Mouse (Mus musculus) ES-E14 (cell line): Measurements from ENCODE around the gene Rabep2. TPM values are rescaled to one million over a fixed set of nuclear protein-coding genes. Genes with fewer than 3 reads are reported as not detected.

Experiments used
- DNase-seq: peaks from one replicate; pipeline ENCODE4 v3.0.0-alpha.2; 2013; ENCODE audit warnings: low read depth, low spot score
- H3K27ac ChIP-seq: 2 replicates; pipeline ENCODE4 v1.5.1; 2012; ENCODE audit warnings: low read depth, mild to moderate bottlenecking, low read length, moderate library complexity, mixed read lengths; ENCODE audit not compliant: poor library complexity, insufficient read depth, severe bottlenecking
- H3K36me3 ChIP-seq: 2 replicates; pipeline ENCODE4 v1.6.1; 2012; ENCODE audit warnings: mild to moderate bottlenecking, low read length, moderate library complexity, mixed read lengths; ENCODE audit not compliant: control insufficient read depth, poor library complexity, insufficient read depth, severe bottlenecking
- H3K4me1 ChIP-seq, 2 experiments: fragments of 150-350 bp in 1 of 2; sonication (generic) in 1 of 2; 2 replicates each; pipeline ENCODE4 v1.6.1; 2012; ENCODE audit warnings: low read length in 2 of 2, mild to moderate bottlenecking in 1 of 2, mixed read lengths in 1 of 2; ENCODE audit not compliant: control insufficient read depth in 2 of 2, insufficient read depth in 2 of 2, poor library complexity in 1 of 2
- H3K4me3 ChIP-seq, 2 experiments: fragments of 150-350 bp in 1 of 2; sonication (generic) in 1 of 2; 2 replicates each; pipeline ENCODE4 v1.5.1; 2012; ENCODE audit warnings: low read length in 2 of 2, low read depth in 1 of 2, mild to moderate bottlenecking in 1 of 2, mixed read lengths in 1 of 2; ENCODE audit not compliant: insufficient read depth in 1 of 2, poor library complexity in 1 of 2, severe bottlenecking in 1 of 2
- H3K9ac ChIP-seq: 2 replicates; pipeline ENCODE4 v1.6.1; 2012; ENCODE audit warnings: low read depth, mild to moderate bottlenecking, low read length, mixed read lengths; ENCODE audit not compliant: poor library complexity, insufficient read depth, severe bottlenecking
- H3K9me3 ChIP-seq: fragments of 150-350 bp; sonication (generic); 2 replicates; pipeline ENCODE4 v1.6.1; 2012; ENCODE audit warnings: low read depth, mild to moderate bottlenecking, low read length; ENCODE audit not compliant: control insufficient read depth, insufficient read depth
- CHD2 ChIP-seq: IDR thresholded peaks from 2 replicates; pipeline ENCODE4 v1.6.1; 2014; ENCODE audit warnings: mild to moderate bottlenecking, low read depth, low read length, inconsistent platforms
- HCFC1 ChIP-seq: IDR thresholded peaks from 2 replicates; pipeline ENCODE4 v1.6.1; 2012; ENCODE audit warnings: low read length, inconsistent platforms, borderline replicate concordance; ENCODE audit not compliant: insufficient read depth
- MAFK ChIP-seq: IDR thresholded peaks from 2 replicates; pipeline ENCODE4 v1.6.1; 2014; ENCODE audit warnings: mild to moderate bottlenecking, low read depth, low read length, inconsistent platforms; ENCODE audit not compliant: insufficient read depth
- ZC3H11A ChIP-seq: IDR thresholded peaks from 2 replicates; pipeline ENCODE4 v1.6.1; 2012; ENCODE audit warnings: low read depth, mild to moderate bottlenecking, inconsistent platforms, low read length, borderline replicate concordance
- ZNF384 ChIP-seq: IDR thresholded peaks from 2 replicates; pipeline ENCODE4 v1.6.1; 2012; ENCODE audit warnings: low read depth, low read length, inconsistent platforms
- in situ Hi-C, 2 experiments: fragments of 600-800 bp; cut with MboI; formaldehyde crosslinking; loops; one replicate each; pipeline ENCODE4 v1.15.1; 2025; ENCODE audit warnings: low sequenced_read_pairs in 2 of 2, inconsistent platforms in 1 of 2; ENCODE audit not compliant: unreplicated experiment in 2 of 2
- total RNA-seq: library from RNA; depleted of rRNA; stranded (reverse); fragments of 300-350 nt; gene quantifications from 2 replicates; pipeline ENCODE4 v1.2.3, GENCODE M21; 2012

Rabep2 gene
- total RNA-seq, 1 experiment = 22.1 TPM

- in situ Hi-C loops = no loop called here
- Histone ChIP-seq H3K9me3 (no peaks in the 10 kb centered on the region), H3K36me3 (peaks cover 47% of the 10 kb centered on the region), H3K27ac (no peak overlapping the region), H3K9ac (no peak overlapping the region), H3K4me3 (no peak overlapping the region), H3K4me1 (peaks cover 2 to 9% of the 10 kb centered on the region in 2 experiments; a peak in 1 of 4 replicates)
- no peak for DNase-seq
- TF ChIP-seq HCFC1 (no peak), CHD2 (no peak), ZC3H11A (no peak), ZNF384 (no peak), MAFK (no peak)
These were observed 43.7 kb downstream of the Rabep2 start for GRCm38 (mm10) chr7:126472306-126472705.

- in situ Hi-C loops = no loop called here
- TF ChIP-seq HCFC1 (no peak), ZNF384 (no peak), MAFK (no peak), CHD2 (no peak), ZC3H11A (no peak)
- Histone ChIP-seq H3K9me3 (no peaks in the 10 kb centered on the region), H3K27ac (no peak overlapping the region), H3K36me3 (peaks cover 44% of the 10 kb centered on the region), H3K4me1 (peaks cover 2 to 6% of the 10 kb centered on the region in 2 experiments; a peak in 1 of 4 replicates), H3K9ac (no peak overlapping the region), H3K4me3 (no peak overlapping the region)
- no peak for DNase-seq
These were observed 44.2 kb downstream of the Rabep2 start for GRCm38 (mm10) chr7:126472713-126473112.

- Histone ChIP-seq H3K4me1 (0 out of 4 replicates have a peak, but pooled peaks cover 0 to 2% of the 10 kb centered on the region in 2 experiments), H3K27ac (no peak overlapping the region), H3K4me3 (peak overlapping the region; percentile 70 to 99; a peak in 2 of 4 replicates), H3K36me3 (peaks cover 35% of the 10 kb centered on the region), H3K9ac (peak overlapping the region; percentile 83; the same call in 1 of the 2 replicates), H3K9me3 (no peaks in the 10 kb centered on the region)
- TF ChIP-seq CHD2 = no peak
- no peak for TF ChIP-seq ZC3H11A
- no peak for TF ChIP-seq MAFK
- TF ChIP-seq HCFC1 = no peak
- no peak for TF ChIP-seq ZNF384
- DNase-seq = no peak
- in situ Hi-C loops = no loop called here
These were observed 45.0 kb downstream of the Rabep2 start for GRCm38 (mm10) chr7:126473470-126474086.

- H3K4me1 ChIP-seq = 0 out of 4 replicates have a peak, but pooled peaks cover 0 to 2% of the 10 kb centered on the region in 2 experiments
- DNase-seq = no peak
- peak overlapping the region; percentile 83 for H3K9ac ChIP-seq
- H3K4me3 ChIP-seq = peak overlapping the region; percentile 70 to 99
- in situ Hi-C loops = no loop called here
- no peaks in the 10 kb centered on the region for H3K9me3 ChIP-seq
- no peak overlapping the region for H3K27ac ChIP-seq
- peaks cover 27% of the 10 kb centered on the region; the same call in 1 of the 2 replicates for H3K36me3 ChIP-seq
- TF ChIP-seq ZC3H11A = no peak
- no peak for TF ChIP-seq CHD2
- TF ChIP-seq ZNF384 = no peak
- TF ChIP-seq HCFC1 = no peak
- no peak for TF ChIP-seq MAFK
These were observed 46.0 kb downstream of the Rabep2 start for GRCm38 (mm10) chr7:126474486-126474955.
